Mouse (Mus musculus) bone marrow, adult 2 months (tissue): ENCODE data around the gene Arhgap5. TPM values are rescaled to one million over a fixed set of nuclear protein-coding genes. Genes with fewer than 3 reads are reported as not detected.

Source experiments
- H3K27ac ChIP-seq: fragments of 200-500 bp; 2 replicates; pipeline ENCODE4 v1.5.1; 2012; ENCODE audit warnings: low read depth, mild to moderate bottlenecking, control low read depth, inconsistent platforms, low read length; ENCODE audit not compliant: control insufficient read depth, poor library complexity, insufficient read depth
- H3K4me1 ChIP-seq: fragments of 200-500 bp; 2 replicates; pipeline ENCODE4 v1.6.1; 2011; ENCODE audit warnings: low read length; ENCODE audit not compliant: control insufficient read depth, insufficient read depth
- H3K4me3 ChIP-seq: fragments of 200-500 bp; replicated peaks from 2 replicates; pipeline ENCODE3; 2011; ENCODE audit warnings: mild to moderate bottlenecking, low read depth, low read length, control low read depth; ENCODE audit not compliant: control insufficient read depth
- CTCF ChIP-seq: fragments of 200-500 bp; IDR thresholded peaks from 2 replicates; pipeline ENCODE4 v1.5.1; 2011; ENCODE audit warnings: low read length, control low read depth; ENCODE audit not compliant: control insufficient read depth, insufficient read depth
- POLR2A ChIP-seq: fragments of 200-500 bp; IDR thresholded peaks from 2 replicates; pipeline ENCODE4 v1.6.1; 2011; ENCODE audit warnings: low read depth, mild to moderate bottlenecking, control low read depth, low read length, borderline replicate concordance; ENCODE audit not compliant: control insufficient read depth
- WGBS: fragments of 180-500 bp; shearing (Covaris S2); methylation state at CpG from one replicate; pipeline ENCODE4 v1.1.7; 2018; 5-methylcytosine and 5-hydroxymethylcytosine counted together
- polyA plus RNA-seq: library from polyadenylated mRNA; stranded (reverse); fragments of >200 nt; gene quantifications from 2 replicates; pipeline ENCODE4 v1.2.4, GENCODE M21; 2011; ENCODE audit warnings: low replicate concordance; ENCODE audit not compliant: missing spikeins, insufficient read depth, insufficient read length

The Arhgap5 gene
- polyA plus RNA-seq, 1 experiment, result 7.8 TPM

- peak overlapping the region; percentile 62 for H3K4me3 ChIP-seq
- peak overlapping the region; percentile 63; the same call in 1 of the 2 replicates for H3K27ac ChIP-seq
- WGBS, result under 1% methylated on average over 74 of the region's 78 CpGs
- H3K4me1 ChIP-seq, result no peaks in the 10 kb centered on the region
- no peak for TF ChIP-seq POLR2A
- TF ChIP-seq CTCF, result no peak
These were observed 784 bp downstream of the Arhgap5 start for GRCm38 (mm10) chr12:52504331-52505181.

DNA sequence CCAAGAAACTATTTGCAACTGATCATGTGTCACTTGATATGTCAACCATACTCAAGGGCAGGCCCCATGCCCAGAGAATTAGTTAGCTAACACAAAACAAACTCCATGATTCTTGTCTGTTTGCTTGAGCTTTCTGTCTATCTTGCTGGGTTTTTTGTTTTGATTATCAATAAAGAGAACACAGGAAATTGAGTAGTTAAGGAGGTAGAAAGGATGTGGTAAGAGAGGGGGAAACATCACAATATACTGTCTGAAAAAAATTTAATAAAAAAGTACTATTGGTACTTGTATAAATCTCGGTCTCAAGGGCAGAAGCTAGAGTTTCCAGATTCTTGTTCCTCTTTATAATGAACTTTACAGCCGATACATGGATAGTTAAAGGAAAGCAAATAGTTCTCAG lies 20.9 kb downstream of the Arhgap5 start:
- 66% methylated on average over 2 of the region's 2 CpGs for WGBS
- TF ChIP-seq CTCF, result no peak
- TF ChIP-seq POLR2A, result no peak
- no peak overlapping the region for H3K27ac ChIP-seq
- H3K4me1 ChIP-seq, result no peaks in the 10 kb centered on the region
- H3K4me3 ChIP-seq, result no peak overlapping the region

DNA sequence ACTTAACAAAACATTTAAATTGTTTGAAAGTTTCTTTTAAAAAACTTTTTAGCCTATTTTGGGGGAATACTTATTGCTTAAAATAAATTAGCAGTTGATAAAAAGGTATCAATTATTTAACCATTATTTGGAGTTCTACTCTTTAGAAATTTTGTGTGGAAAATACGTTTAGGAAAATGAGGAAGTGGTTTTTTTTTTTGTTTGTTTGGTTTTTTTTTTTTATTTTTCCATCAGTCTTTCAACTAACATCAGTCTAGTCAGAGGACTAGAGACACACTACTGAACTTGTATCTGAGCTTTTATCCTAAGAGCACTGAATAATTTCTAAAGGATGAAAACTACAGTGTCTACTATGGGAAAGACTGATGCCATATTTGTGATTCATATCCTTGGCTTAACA lies 21.7 kb downstream of the Arhgap5 start:
- no peaks in the 10 kb centered on the region for H3K4me1 ChIP-seq
- WGBS, result 3% methylated on average over 1 of the region's 1 CpGs
- H3K4me3 ChIP-seq, result no peak overlapping the region
- TF ChIP-seq POLR2A (no peak), CTCF (no peak)
- no peak overlapping the region for H3K27ac ChIP-seq

- TF ChIP-seq CTCF (no peak), POLR2A (no peak)
- Histone ChIP-seq H3K27ac (no peak overlapping the region), H3K4me1 (no peaks in the 10 kb centered on the region), H3K4me3 (no peak overlapping the region)
- 71% methylated on average over 3 of the region's 3 CpGs for WGBS
These were observed 26.0 kb downstream of the Arhgap5 start for GRCm38 (mm10) chr12:52529740-52530139.

- Histone ChIP-seq H3K4me3 (no peak overlapping the region), H3K4me1 (no peaks in the 10 kb centered on the region), H3K27ac (no peak overlapping the region)
- WGBS, result 45% methylated on average over 4 of the region's 4 CpGs
- no peak for TF ChIP-seq CTCF
- TF ChIP-seq POLR2A, result no peak
These were observed 37.5 kb downstream of the Arhgap5 start for GRCm38 (mm10) chr12:52541294-52541693.

- TF ChIP-seq POLR2A (no peak), CTCF (no peak)
- H3K4me3 ChIP-seq, result no peak overlapping the region
- WGBS, result 67% methylated on average over 3 of the region's 3 CpGs
These were observed 40.8 kb downstream of the Arhgap5 start for GRCm38 (mm10) chr12:52544532-52544931.

DNA sequence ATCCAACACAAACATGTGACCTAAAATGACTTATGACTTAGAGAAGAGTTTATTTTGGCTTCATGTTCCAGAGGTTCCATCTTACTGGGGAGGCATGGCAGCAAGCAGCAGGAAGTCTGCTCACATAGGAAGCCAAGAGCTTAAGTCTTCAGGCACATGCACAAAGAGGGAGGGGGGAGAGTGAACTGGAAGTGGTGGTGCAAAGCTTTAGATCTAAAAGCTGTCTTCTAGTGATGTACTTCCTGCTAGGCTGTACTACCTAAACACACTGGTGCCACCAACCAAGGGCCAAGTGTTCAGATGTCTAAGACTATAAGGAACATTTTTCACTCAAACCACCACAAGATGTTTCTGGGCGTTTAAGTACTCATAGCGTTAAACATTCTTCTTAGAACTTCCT lies 48.3 kb downstream of the Arhgap5 start:
- no peak overlapping the region for H3K27ac ChIP-seq
- 82% methylated on average over 2 of the region's 2 CpGs for WGBS
- no peak overlapping the region for H3K4me3 ChIP-seq
- H3K4me1 ChIP-seq, result no peaks in the 10 kb centered on the region
- TF ChIP-seq CTCF (no peak), POLR2A (no peak)

More at GRCm38 (mm10) chr12:52544532-52544931, 40.8 kb downstream of the Arhgap5 start:
- no peak overlapping the region for H3K27ac ChIP-seq
- H3K4me1 ChIP-seq, result no peaks in the 10 kb centered on the region

GRCm38 (mm10) chr12:52555188-52555876 lies 51.6 kb downstream of the Arhgap5 start:
- Histone ChIP-seq H3K27ac (no peak overlapping the region), H3K4me3 (no peak overlapping the region), H3K4me1 (no peaks in the 10 kb centered on the region)
- 54% methylated on average over 3 of the region's 3 CpGs for WGBS
- TF ChIP-seq CTCF (no peak), POLR2A (no peak)

GRCm38 (mm10) chr12:52565654-52566053 lies 61.9 kb downstream of the Arhgap5 start:
- H3K4me1 ChIP-seq, result no peaks in the 10 kb centered on the region
- no peak overlapping the region for H3K4me3 ChIP-seq
- 90% methylated on average over 5 of the region's 5 CpGs for WGBS
- TF ChIP-seq CTCF, result no peak
- TF ChIP-seq POLR2A, result no peak
- H3K27ac ChIP-seq, result no peak overlapping the region
